Mouse (Mus musculus) heart, embryonic 13.5 days (tissue): Measurements from ENCODE around the gene Rnaseh2c. TPM values are rescaled to one million over a fixed set of nuclear protein-coding genes. Genes with fewer than 3 reads are reported as not detected.

Experiments used
- ATAC-seq: fragments of 200-750 bp; cut with Nextera tagmentation; 2 replicates; pipeline ENCODE4 v1.8.0; 2017; ENCODE audit warnings: moderate TSS enrichment; ENCODE audit not compliant: insufficient number of reproducible peaks, low FRiP score, low TSS enrichment; ENCODE audit errors: extremely low read depth
- H3K27ac ChIP-seq: fragments of 300-500 bp; sonication (generic); replicated peaks from 2 replicates; pipeline ENCODE4 v1.5.1; 2015; ENCODE audit warnings: moderate library complexity, mild to moderate bottlenecking, inconsistent platforms
- H3K27me3 ChIP-seq: fragments of 300-500 bp; sonication (generic); replicated peaks from 2 replicates; pipeline ENCODE4 v1.6.1; 2015; ENCODE audit warnings: mild to moderate bottlenecking, inconsistent platforms
- H3K36me3 ChIP-seq: fragments of 300-500 bp; sonication (generic); 2 replicates; pipeline ENCODE4 v1.6.1; 2015; ENCODE audit warnings: mild to moderate bottlenecking, inconsistent platforms
- H3K4me1 ChIP-seq: fragments of 300-500 bp; sonication (generic); 2 replicates; pipeline ENCODE4 v1.6.1; 2015; ENCODE audit warnings: inconsistent platforms
- H3K4me2 ChIP-seq: fragments of 300-500 bp; sonication (generic); 2 replicates; pipeline ENCODE4 v1.6.1; 2015; ENCODE audit warnings: inconsistent platforms, mild to moderate bottlenecking, moderate library complexity
- H3K4me3 ChIP-seq: fragments of 300-500 bp; sonication (generic); 2 replicates; pipeline ENCODE4 v1.5.1; 2015; ENCODE audit warnings: moderate library complexity, mild to moderate bottlenecking, inconsistent platforms
- H3K9ac ChIP-seq: fragments of 300-500 bp; sonication (generic); 2 replicates; pipeline ENCODE4 v1.6.1; 2015; ENCODE audit warnings: inconsistent platforms, mild to moderate bottlenecking, moderate library complexity
- H3K9me3 ChIP-seq: fragments of 300-500 bp; sonication (generic); 2 replicates; pipeline ENCODE4 v1.6.1; 2016; ENCODE audit warnings: inconsistent platforms
- WGBS: fragments of 180-500 bp; shearing (Covaris S2); methylation state at CpG from one replicate; pipeline ENCODE4 v1.1.7; 2015; ENCODE audit warnings: mixed read lengths; 5-methylcytosine and 5-hydroxymethylcytosine counted together
- polyA plus RNA-seq: library from polyadenylated mRNA; unstranded; fragments of >200 nt; fragmentation: Nextera tagmentation; extraction: Ambion mirVana; gene quantifications from 2 replicates; pipeline ENCODE4 v1.2.1, GENCODE M21; 2015

Gene Rnaseh2c
- 109 and 113 TPM in 2 replicates for polyA plus RNA-seq

GRCm38 (mm10) chr19:5601752-5602541 lies at the start of gene Rnaseh2c:
Rnaseh2c (plus strand) TSS chr19:5601873.
- ATAC-seq = peak; percentile 23; the same call in 1 of the 2 replicates
- Histone ChIP-seq H3K27me3 (peaks cover 9% of the 10 kb centered on the region; the same call in 1 of the 2 replicates), H3K9me3 (no peaks in the 10 kb centered on the region), H3K9ac (peak within 1 kb of the TSS; percentile 90), H3K27ac (peak within 1 kb of the TSS; percentile 83), H3K4me1 (peaks cover 20% of the 10 kb centered on the region), H3K4me3 (peak within 1 kb of the TSS; percentile 81), H3K36me3 (peaks cover 43% of the 10 kb centered on the region), H3K4me2 (peak within 1 kb of the TSS; percentile 96)
- WGBS = under 1% methylated on average over 64 of the region's 64 CpGs

GRCm38 (mm10) chr19:5553802-5554201 lies 47.9 kb upstream of the Rnaseh2c start:
- no peak overlapping the region for H3K9ac ChIP-seq
- no peaks in the 10 kb centered on the region for H3K36me3 ChIP-seq
- WGBS = 54% methylated on average over 8 of the region's 8 CpGs
- no peaks in the 10 kb centered on the region for H3K4me1 ChIP-seq
- H3K4me3 ChIP-seq = no peak overlapping the region
- H3K9me3 ChIP-seq = no peaks in the 10 kb centered on the region
- ATAC-seq = no peak
- no peak overlapping the region for H3K27ac ChIP-seq
- H3K27me3 ChIP-seq = peaks cover 87% of the 10 kb centered on the region
- H3K4me2 ChIP-seq = no peak overlapping the region

- Histone ChIP-seq H3K4me2 (no peak overlapping the region), H3K27ac (no peak overlapping the region), H3K9ac (no peak overlapping the region), H3K4me3 (no peak overlapping the region), H3K9me3 (no peaks in the 10 kb centered on the region), H3K36me3 (no peaks in the 10 kb centered on the region), H3K27me3 (peaks cover 89% of the 10 kb centered on the region), H3K4me1 (no peaks in the 10 kb centered on the region)
- 78% methylated on average over 14 of the region's 14 CpGs for WGBS
- ATAC-seq = no peak
Observed at GRCm38 (mm10) chr19:5554212-5554611, 47.5 kb upstream of the Rnaseh2c start.

GRCm38 (mm10) chr19:5558169-5558568 lies 43.5 kb upstream of the Rnaseh2c start:
- H3K36me3 ChIP-seq = no peaks in the 10 kb centered on the region
- 49% methylated on average over 7 of the region's 7 CpGs for WGBS
- no peaks in the 10 kb centered on the region for H3K9me3 ChIP-seq
- H3K4me3 ChIP-seq = no peak overlapping the region
- H3K27ac ChIP-seq = no peak overlapping the region
- peaks cover 100% of the 10 kb centered on the region for H3K27me3 ChIP-seq
- no peak overlapping the region for H3K4me2 ChIP-seq
- H3K9ac ChIP-seq = no peak overlapping the region
- ATAC-seq = no peak
- peaks cover 20% of the 10 kb centered on the region for H3K4me1 ChIP-seq

- ATAC-seq = no peak
- no peak overlapping the region for H3K4me2 ChIP-seq
- no peaks in the 10 kb centered on the region for H3K36me3 ChIP-seq
- 57% methylated on average over 8 of the region's 8 CpGs for WGBS
- peaks cover 100% of the 10 kb centered on the region for H3K27me3 ChIP-seq
- 0 out of 2 replicates have a peak overlapping the region, but pooled peaks have one; percentile 53 for H3K4me3 ChIP-seq
- H3K9me3 ChIP-seq = no peaks in the 10 kb centered on the region
- no peak overlapping the region for H3K27ac ChIP-seq
- H3K4me1 ChIP-seq = peaks cover 20% of the 10 kb centered on the region
- H3K9ac ChIP-seq = no peak overlapping the region
Observed at GRCm38 (mm10) chr19:5558770-5559169, 42.9 kb upstream of the Rnaseh2c start.

- no peaks in the 10 kb centered on the region for H3K36me3 ChIP-seq
- H3K27me3 ChIP-seq = peaks cover 100% of the 10 kb centered on the region
- peaks cover 20% of the 10 kb centered on the region for H3K4me1 ChIP-seq
- H3K4me3 ChIP-seq = peak overlapping the region; percentile 53
- H3K27ac ChIP-seq = no peak overlapping the region
- 21% methylated on average over 8 of the region's 8 CpGs for WGBS
- peak overlapping the region; percentile 77 for H3K4me2 ChIP-seq
- no peak for ATAC-seq
- no peaks in the 10 kb centered on the region for H3K9me3 ChIP-seq
- H3K9ac ChIP-seq = no peak overlapping the region
Observed at GRCm38 (mm10) chr19:5559229-5559628, 42.4 kb upstream of the Rnaseh2c start.

- Histone ChIP-seq H3K9me3 (no peaks in the 10 kb centered on the region), H3K27me3 (peaks cover 100% of the 10 kb centered on the region), H3K4me1 (peaks cover 20% of the 10 kb centered on the region), H3K27ac (no peak overlapping the region), H3K4me3 (peak overlapping the region; percentile 53), H3K36me3 (no peaks in the 10 kb centered on the region), H3K9ac (peak overlapping the region; percentile 71), H3K4me2 (peak overlapping the region; percentile 77)
- 1% methylated on average over 69 of the region's 69 CpGs for WGBS
- ATAC-seq = no peak
Observed at GRCm38 (mm10) chr19:5559631-5560456, 41.8 kb upstream of the Rnaseh2c start.

GRCm38 (mm10) chr19:5560457-5561041 lies 41.1 kb upstream of the Rnaseh2c start, which contains the start of gene Ovol1:
Ovol1 (minus strand) TSS chr19:5560646.
- Histone ChIP-seq H3K4me1 (peaks cover 20% of the 10 kb centered on the region), H3K4me2 (peak within 1 kb of the TSS; percentile 77), H3K36me3 (no peaks in the 10 kb centered on the region), H3K27me3 (peaks cover 100% of the 10 kb centered on the region), H3K9me3 (no peaks in the 10 kb centered on the region), H3K9ac (peak within 1 kb of the TSS; percentile 71), H3K4me3 (peak within 1 kb of the TSS; percentile 53), H3K27ac (no peak within 1 kb of the TSS)
- no peak for ATAC-seq
- under 1% methylated on average over 57 of the region's 57 CpGs for WGBS

- H3K4me1 ChIP-seq = peaks cover 22% of the 10 kb centered on the region
- H3K9me3 ChIP-seq = no peaks in the 10 kb centered on the region
- H3K4me2 ChIP-seq = peak overlapping the region; percentile 77
- 18% methylated on average over 10 of the region's 10 CpGs for WGBS
- H3K36me3 ChIP-seq = no peaks in the 10 kb centered on the region
- peak overlapping the region; percentile 53 for H3K4me3 ChIP-seq
- peaks cover 100% of the 10 kb centered on the region for H3K27me3 ChIP-seq
- no peak overlapping the region for H3K27ac ChIP-seq
- peak overlapping the region; percentile 71 for H3K9ac ChIP-seq
- no peak for ATAC-seq
Observed at GRCm38 (mm10) chr19:5561252-5561790, 40.4 kb upstream of the Rnaseh2c start.

- H3K27me3 ChIP-seq = peaks cover 99% of the 10 kb centered on the region
- H3K4me1 ChIP-seq = peaks cover 27% of the 10 kb centered on the region
- no peak overlapping the region for H3K9ac ChIP-seq
- H3K4me2 ChIP-seq = no peak overlapping the region
- 32% methylated on average over 3 of the region's 3 CpGs for WGBS
- no peaks in the 10 kb centered on the region for H3K9me3 ChIP-seq
- H3K27ac ChIP-seq = no peak overlapping the region
- H3K4me3 ChIP-seq = no peak overlapping the region
- no peak for ATAC-seq
- H3K36me3 ChIP-seq = no peaks in the 10 kb centered on the region
Observed at GRCm38 (mm10) chr19:5561886-5562285, 39.8 kb upstream of the Rnaseh2c start.

- H3K4me3 ChIP-seq = no peak overlapping the region
Observed at GRCm38 (mm10) chr19:5562776-5563175, 38.9 kb upstream of the Rnaseh2c start.

More at GRCm38 (mm10) chr19:5562776-5563175, 38.9 kb upstream of the Rnaseh2c start:
- Histone ChIP-seq H3K4me1 (peaks cover 31% of the 10 kb centered on the region), H3K27ac (no peak overlapping the region), H3K9me3 (no peaks in the 10 kb centered on the region), H3K4me2 (no peak overlapping the region), H3K27me3 (peaks cover 90% of the 10 kb centered on the region), H3K36me3 (no peaks in the 10 kb centered on the region), H3K9ac (no peak overlapping the region)
- 83% methylated on average over 10 of the region's 10 CpGs for WGBS
- ATAC-seq = no peak
